Mouse (Mus musculus) mouse embryonic stem cell (cell line): ENCODE data around the gene Farp1.

Experiments used
- in situ Hi-C, 2 experiments: fragments of 300-500 bp; cut with MboI; formaldehyde crosslinking; loops; 1 replicate in 1 of 2; 3 replicates in 1 of 2; pipeline ENCODE4 v1.14.3; 2019 to 2020; ENCODE audit warnings: low sequenced_read_pairs in 2 of 2, low pct_unique_long_range_greater_than_20kb in 1 of 2, mixed read lengths in 1 of 2; ENCODE audit not compliant: unreplicated experiment in 1 of 2

The Farp1 gene

GRCm38 (mm10) chr14:121261229-121261879 is 226.4 kb downstream of the Farp1 start:
- in situ Hi-C loops: no loop called here

- in situ Hi-C loops: no loop called here
These were observed 227.6 kb downstream of the Farp1 start for GRCm38 (mm10) chr14:121262606-121263005.

- in situ Hi-C loops: no loop called here
These were observed 228.9 kb downstream of the Farp1 start for GRCm38 (mm10) chr14:121263912-121264311.

- in situ Hi-C loops: no loop called here
These were observed 229.5 kb downstream of the Farp1 start for GRCm38 (mm10) chr14:121264453-121264852.

GRCm38 (mm10) chr14:121267801-121268200 is 232.8 kb downstream of the Farp1 start:
- in situ Hi-C loops: no loop called here

GRCm38 (mm10) chr14:121270490-121270889 is 235.5 kb downstream of the Farp1 start:
- in situ Hi-C loops: loop anchor here (5.0 to 10.0 kb wide), 3 partner anchors 164 to 304 kb away; no protein-coding TSS in a partner anchor

GRCm38 (mm10) chr14:121274985-121275384 is 240.0 kb downstream of the Farp1 start:
- in situ Hi-C loops: loop anchor here (5.0 to 10.0 kb wide), 3 partner anchors 160 to 300 kb away; no protein-coding TSS in a partner anchor

GRCm38 (mm10) chr14:121276016-121276415 is 241.0 kb downstream of the Farp1 start:
- in situ Hi-C loops: loop anchor here (10.0 kb wide), 2 partner anchors 159 to 299 kb away; no protein-coding TSS in a partner anchor

GRCm38 (mm10) chr14:121279106-121279505 is 244.1 kb downstream of the Farp1 start:
- in situ Hi-C loops: loop anchor here (10.0 kb wide), 2 partner anchors 156 to 296 kb away; no protein-coding TSS in a partner anchor

- in situ Hi-C loops: no loop called here
These were observed 245.8 kb downstream of the Farp1 start for GRCm38 (mm10) chr14:121280601-121281335.

- in situ Hi-C loops: no loop called here
These were observed 246.3 kb downstream of the Farp1 start for GRCm38 (mm10) chr14:121281336-121281710.

- in situ Hi-C loops: no loop called here
These were observed 250.6 kb downstream of the Farp1 start for GRCm38 (mm10) chr14:121285379-121286120.

GRCm38 (mm10) chr14:121291881-121292280 is 256.9 kb downstream of the Farp1 start:
- in situ Hi-C loops: no loop called here

- in situ Hi-C loops: no loop called here
These were observed 257.4 kb downstream of the Farp1 start for GRCm38 (mm10) chr14:121292391-121292790.

- in situ Hi-C loops: no loop called here
These were observed 259.5 kb downstream of the Farp1 start for GRCm38 (mm10) chr14:121294484-121294883.

- in situ Hi-C loops: no loop called here
These were observed 262.1 kb downstream of the Farp1 start for GRCm38 (mm10) chr14:121297103-121297502.

GRCm38 (mm10) chr14:121298537-121298936 is 263.5 kb downstream of the Farp1 start:
- in situ Hi-C loops: no loop called here

- in situ Hi-C loops: no loop called here
These were observed 264.1 kb downstream of the Farp1 start for GRCm38 (mm10) chr14:121299093-121299492.

GRCm38 (mm10) chr14:121304523-121304922 is 269.5 kb downstream of the Farp1 start:
- in situ Hi-C loops: no loop called here
